Mouse (Mus musculus) lung, embryonic 16.5 days (tissue): ENCODE data around the gene Pa2g4. TPM values are rescaled to one million over a fixed set of nuclear protein-coding genes. Genes with fewer than 3 reads are reported as not detected.

ENCODE experiments used
- ATAC-seq: fragments of 200-750 bp; cut with Nextera tagmentation; 2 replicates; pipeline ENCODE4 v1.8.0; 2017; ENCODE audit warnings: low read depth, mild to moderate bottlenecking, moderate library complexity
- H3K27ac ChIP-seq: fragments of 300-500 bp; sonication (generic); 2 replicates; pipeline ENCODE4 v1.5.1; 2014; ENCODE audit warnings: mild to moderate bottlenecking, control low read depth, low read length
- H3K27me3 ChIP-seq: fragments of 300-500 bp; sonication (generic); 2 replicates; pipeline ENCODE4 v1.6.1; 2014; ENCODE audit warnings: low read depth, low read length, mixed read lengths; ENCODE audit not compliant: control insufficient read depth, insufficient read depth
- H3K36me3 ChIP-seq: fragments of 300-500 bp; sonication (generic); 2 replicates; pipeline ENCODE4 v1.6.1; 2014; ENCODE audit warnings: low read length; ENCODE audit not compliant: control insufficient read depth, insufficient read depth
- H3K4me1 ChIP-seq: fragments of 300-500 bp; sonication (generic); replicated peaks from 2 replicates; pipeline ENCODE4 v1.6.1; 2014; ENCODE audit warnings: low read length, mixed read lengths; ENCODE audit not compliant: control insufficient read depth, insufficient read depth
- H3K4me2 ChIP-seq: fragments of 300-500 bp; sonication (generic); 2 replicates; pipeline ENCODE4 v1.6.1; 2014; ENCODE audit warnings: low read depth, low read length, control low read depth
- H3K4me3 ChIP-seq: fragments of 300-500 bp; sonication (generic); 2 replicates; pipeline ENCODE4 v1.5.1; 2014; ENCODE audit warnings: mild to moderate bottlenecking, low read length, control low read depth
- H3K9ac ChIP-seq: fragments of 300-500 bp; sonication (generic); 2 replicates; pipeline ENCODE4 v1.6.1; 2014; ENCODE audit warnings: low read length, control low read depth
- H3K9me3 ChIP-seq: fragments of 300-500 bp; sonication (generic); 2 replicates; pipeline ENCODE4 v1.6.1; 2016; ENCODE audit warnings: low read length; ENCODE audit not compliant: control insufficient read depth
- WGBS: fragments of 180-500 bp; shearing (Covaris S2); extraction: QIAGEN DNeasy Blood & Tissue Kit; methylation state at CpG from one replicate; pipeline ENCODE4 v1.1.7; 2014; 5-methylcytosine and 5-hydroxymethylcytosine counted together
- polyA plus RNA-seq: library from polyadenylated mRNA; unstranded; fragments of >200 nt; fragmentation: Nextera tagmentation; extraction: Ambion mirVana; gene quantifications from 2 replicates; pipeline ENCODE4 v1.2.1, GENCODE M21; 2015

Gene Pa2g4
- polyA plus RNA-seq, 1 experiment from 2014 or later = 167 TPM

DNA sequence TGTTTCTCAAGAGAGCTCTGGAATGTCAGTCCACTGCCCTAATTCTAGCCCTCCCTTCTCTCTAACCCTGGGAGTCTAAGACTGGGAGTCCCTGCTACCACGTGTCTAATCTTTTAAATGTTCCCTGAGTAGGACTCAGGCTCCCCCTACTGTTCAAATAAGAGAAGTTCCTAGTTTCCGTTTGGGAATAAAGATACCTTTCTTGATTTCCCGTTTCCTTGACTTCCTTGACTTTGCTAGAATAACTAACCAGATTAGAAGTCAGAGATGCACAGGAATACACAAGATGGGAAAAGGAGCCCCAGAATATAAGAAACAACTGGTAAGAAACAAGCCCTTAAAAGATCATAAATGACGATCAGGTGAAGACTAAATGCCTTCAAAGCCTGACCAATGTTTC is 19.4 kb downstream of the Pa2g4 start:
- H3K9ac ChIP-seq = peak overlapping the region; percentile 78
- peak overlapping the region; percentile 97; the same call in 1 of the 2 replicates for H3K27ac ChIP-seq
- 6% methylated on average over 4 of the region's 4 CpGs for WGBS

DNA sequence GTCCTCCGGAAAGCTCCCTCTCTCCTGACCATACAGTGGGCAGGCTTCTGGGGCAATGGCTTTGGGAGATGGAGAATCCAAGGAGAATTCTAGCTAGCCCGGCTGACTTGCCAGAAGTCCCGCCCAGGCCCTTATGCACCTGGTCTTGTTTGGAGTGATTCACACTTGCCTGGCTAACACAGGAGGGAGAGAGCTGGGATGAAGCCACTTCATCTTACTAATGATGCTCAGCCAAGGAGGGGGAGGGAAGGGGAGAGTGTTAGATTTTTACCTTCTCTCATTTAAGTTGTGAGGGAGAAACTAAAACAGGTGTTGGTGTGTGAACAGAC is 20.3 kb downstream of the Pa2g4 start:
- 78% methylated on average over 3 of the region's 3 CpGs for WGBS
- Histone ChIP-seq H3K9ac (no peak overlapping the region), H3K36me3 (peaks cover 28% of the 10 kb centered on the region), H3K4me2 (no peak overlapping the region), H3K27me3 (no peaks in the 10 kb centered on the region), H3K4me1 (peaks cover 10% of the 10 kb centered on the region), H3K27ac (no peak overlapping the region), H3K9me3 (no peaks in the 10 kb centered on the region), H3K4me3 (no peak overlapping the region)
- no peak for ATAC-seq

More for the DNA sequence above, 19.4 kb downstream of the Pa2g4 start:
- Histone ChIP-seq H3K4me3 (peak overlapping the region; percentile 88), H3K4me2 (peak overlapping the region; percentile 91), H3K27me3 (no peaks in the 10 kb centered on the region), H3K36me3 (peaks cover 28% of the 10 kb centered on the region), H3K4me1 (peaks cover 10% of the 10 kb centered on the region), H3K9me3 (no peaks in the 10 kb centered on the region)
- no peak for ATAC-seq

DNA sequence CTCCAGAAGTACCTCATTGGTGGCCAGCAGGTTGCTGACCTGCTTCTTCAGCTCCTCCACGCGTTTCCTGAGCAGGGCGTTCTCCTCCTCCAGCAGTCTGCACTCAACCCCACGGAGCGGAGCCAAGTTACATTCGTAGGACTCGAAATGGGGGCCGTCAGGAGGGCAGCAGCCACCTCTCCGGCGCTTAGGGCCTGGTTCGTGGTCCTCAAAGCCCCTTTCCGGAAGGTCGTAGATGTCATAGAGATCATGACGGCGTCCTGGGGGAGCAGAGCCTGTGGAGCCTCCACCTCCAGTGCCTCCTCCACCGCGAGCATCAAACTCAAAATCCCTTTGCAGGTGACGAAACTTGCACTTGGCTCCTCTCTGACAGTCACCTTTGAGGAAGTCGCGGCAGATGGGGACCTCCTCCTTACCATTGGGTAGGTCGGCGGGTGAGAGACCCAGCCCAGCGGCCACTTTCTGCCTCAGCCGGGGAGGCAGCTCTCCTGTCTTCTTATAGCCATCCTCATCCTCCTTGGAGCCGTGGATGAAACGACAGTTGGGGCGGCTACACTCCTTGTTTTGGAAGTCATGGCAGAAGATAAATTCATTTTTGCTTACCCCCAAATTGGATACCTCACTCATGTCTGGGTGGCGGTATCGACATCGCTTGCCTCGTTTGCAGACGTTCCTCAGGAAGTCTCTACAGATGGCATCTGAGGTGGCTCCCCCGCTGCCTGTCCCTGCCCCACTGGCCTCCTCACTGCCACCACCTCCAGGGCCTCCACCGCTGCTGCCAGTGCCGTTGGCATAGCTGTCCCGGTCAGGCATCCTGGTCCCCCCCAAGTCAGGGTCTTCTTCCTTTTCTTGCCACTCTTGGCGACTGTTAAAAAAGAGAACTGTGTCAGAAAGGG is 20.9 kb downstream of the Pa2g4 start:
- Histone ChIP-seq H3K9me3 (no peaks in the 10 kb centered on the region), H3K36me3 (peaks cover 28% of the 10 kb centered on the region), H3K4me2 (no peak overlapping the region), H3K4me3 (no peak overlapping the region), H3K4me1 (peaks cover 10% of the 10 kb centered on the region), H3K9ac (no peak overlapping the region), H3K27me3 (no peaks in the 10 kb centered on the region), H3K27ac (no peak overlapping the region)
- WGBS = 90% methylated on average over 37 of the region's 37 CpGs
- ATAC-seq = no peak

DNA sequence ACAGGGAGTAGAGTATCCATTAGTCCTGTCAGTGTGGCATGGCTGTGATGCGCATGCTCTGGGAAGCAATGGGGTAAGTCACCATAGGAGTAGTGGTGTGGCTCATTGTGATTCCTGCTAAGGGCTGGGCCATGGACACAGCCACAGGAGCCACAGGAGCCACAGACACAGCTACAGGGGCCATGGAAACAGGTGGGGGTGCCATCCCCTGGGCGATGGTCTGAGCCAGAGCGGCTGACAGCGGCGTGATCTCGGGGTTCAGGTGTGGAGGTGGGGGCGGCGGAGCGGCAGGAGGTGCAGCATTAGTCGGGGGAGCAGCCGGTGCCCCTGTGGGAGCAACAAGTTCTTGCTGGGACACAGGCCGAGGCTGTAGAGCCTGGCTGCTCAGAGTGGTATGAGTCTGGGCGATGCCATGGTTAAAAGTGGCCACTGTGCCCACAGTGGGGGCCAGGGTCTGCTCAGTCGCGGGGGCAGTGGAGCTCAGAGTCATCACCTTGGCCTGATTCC is 21.6 kb downstream of the Pa2g4 start:
- Histone ChIP-seq H3K4me3 (no peak overlapping the region), H3K27ac (no peak overlapping the region), H3K9me3 (no peaks in the 10 kb centered on the region), H3K4me1 (peaks cover 8% of the 10 kb centered on the region), H3K27me3 (no peaks in the 10 kb centered on the region), H3K9ac (no peak overlapping the region), H3K4me2 (no peak overlapping the region), H3K36me3 (peaks cover 28% of the 10 kb centered on the region)
- WGBS = 96% methylated on average over 15 of the region's 15 CpGs
- ATAC-seq = no peak

DNA sequence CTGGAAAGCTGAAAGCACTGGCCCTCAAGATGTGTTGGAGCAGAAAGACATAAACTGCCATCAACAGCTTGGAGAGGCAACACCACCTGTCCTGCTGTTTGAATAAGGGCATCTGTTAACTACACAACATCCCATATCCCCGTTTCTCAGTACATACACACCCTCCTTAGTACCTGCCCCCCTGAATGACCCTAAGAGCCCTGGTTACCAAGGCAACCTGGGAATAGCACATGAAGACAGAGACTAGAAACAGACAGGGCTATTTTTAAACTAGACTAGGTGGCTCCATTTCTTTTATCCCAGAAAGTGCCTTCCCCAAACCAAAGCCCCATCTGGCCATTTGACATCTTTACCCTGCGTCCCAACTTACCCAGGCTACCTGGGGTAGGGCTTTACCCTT is 22.7 kb downstream of the Pa2g4 start:
- no peak overlapping the region for H3K9ac ChIP-seq
- H3K4me3 ChIP-seq = no peak overlapping the region

DNA sequence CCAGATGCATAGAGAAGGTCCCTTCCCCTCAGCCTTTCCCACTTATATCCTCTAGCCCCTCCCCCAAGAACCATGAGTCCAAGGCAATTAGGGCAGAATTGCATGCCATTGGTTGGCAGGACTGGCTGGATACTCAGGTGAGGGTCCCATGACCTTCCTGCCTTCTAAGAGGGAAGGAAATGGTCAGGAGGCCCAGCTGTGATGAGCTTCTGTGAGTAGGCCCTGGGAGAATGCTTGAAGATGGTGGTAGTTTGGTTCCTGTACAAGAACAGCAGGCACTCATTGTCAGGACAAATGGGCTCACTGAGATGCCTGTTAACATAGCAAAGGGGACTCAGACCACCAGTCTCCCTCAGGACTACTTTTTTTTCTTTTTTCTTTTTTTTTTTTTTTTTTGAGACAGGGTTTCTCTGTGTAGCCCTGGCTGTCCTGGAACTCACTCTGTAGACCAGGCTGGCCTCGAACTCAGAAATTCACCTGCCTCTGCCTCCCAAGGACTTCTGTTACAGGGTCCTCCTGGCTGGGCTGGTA is 27.4 kb downstream of the Pa2g4 start:
- ATAC-seq = no peak
- no peaks in the 10 kb centered on the region for H3K9me3 ChIP-seq
- no peak overlapping the region for H3K4me2 ChIP-seq
- H3K27ac ChIP-seq = no peak overlapping the region
- peaks cover 13% of the 10 kb centered on the region for H3K36me3 ChIP-seq
- WGBS = 77% methylated on average over 1 of the region's 1 CpGs
- H3K4me3 ChIP-seq = no peak overlapping the region
- no peak overlapping the region for H3K9ac ChIP-seq
- peaks cover 4% of the 10 kb centered on the region for H3K4me1 ChIP-seq
- H3K27me3 ChIP-seq = no peaks in the 10 kb centered on the region

More for the DNA sequence above, 22.7 kb downstream of the Pa2g4 start:
- H3K4me1 ChIP-seq = peaks cover 8% of the 10 kb centered on the region
- ATAC-seq = no peak
- H3K27me3 ChIP-seq = no peaks in the 10 kb centered on the region
- H3K27ac ChIP-seq = no peak overlapping the region
- H3K36me3 ChIP-seq = peaks cover 28% of the 10 kb centered on the region
- 60% methylated on average over 2 of the region's 2 CpGs for WGBS
- no peaks in the 10 kb centered on the region for H3K9me3 ChIP-seq
- no peak overlapping the region for H3K4me2 ChIP-seq

DNA sequence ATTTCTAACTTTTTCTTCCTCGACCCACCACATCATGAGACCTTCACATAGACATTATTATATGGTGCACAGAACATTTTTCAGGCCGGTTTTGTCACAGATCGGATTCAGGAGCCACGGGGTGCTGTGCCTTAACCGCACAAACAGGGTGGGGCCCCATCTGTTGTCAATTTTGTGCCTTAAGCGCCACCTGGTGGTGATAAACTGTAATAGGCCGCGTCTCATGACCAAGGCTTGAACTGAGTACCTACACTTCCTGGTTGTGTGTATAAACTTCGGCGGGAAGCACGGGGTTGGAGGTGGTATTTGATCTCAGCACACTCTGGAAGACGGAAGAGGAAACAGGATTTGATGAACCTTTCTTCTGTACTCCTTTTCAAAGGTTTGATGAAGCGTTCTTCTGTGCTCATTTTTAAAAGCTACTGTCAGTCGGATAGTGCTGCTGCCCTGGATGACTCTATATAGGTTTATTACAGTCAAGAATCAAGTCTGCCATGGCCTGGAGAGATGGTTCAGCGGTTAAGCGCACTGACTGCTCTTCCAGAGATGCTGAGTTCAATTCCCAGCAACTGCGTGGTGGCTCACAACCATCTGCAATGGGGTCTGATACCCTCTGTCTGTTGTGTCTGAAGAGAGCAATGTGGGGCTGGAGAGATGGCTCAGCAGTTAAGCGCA is 29.4 kb downstream of the Pa2g4 start:
- peak overlapping the region; percentile 34; the same call in 1 of the 2 replicates for H3K27ac ChIP-seq
- H3K4me2 ChIP-seq = peak overlapping the region; percentile 55
- no peaks in the 10 kb centered on the region for H3K9me3 ChIP-seq
- no peaks in the 10 kb centered on the region for H3K36me3 ChIP-seq
- H3K4me3 ChIP-seq = peak overlapping the region; percentile 20
- H3K27me3 ChIP-seq = no peaks in the 10 kb centered on the region
- WGBS = 12% methylated on average over 18 of the region's 18 CpGs
- ATAC-seq = peak; percentile 97
- H3K9ac ChIP-seq = peak overlapping the region; percentile 63
- peaks cover 4% of the 10 kb centered on the region; the same call in 1 of the 2 replicates for H3K4me1 ChIP-seq

DNA sequence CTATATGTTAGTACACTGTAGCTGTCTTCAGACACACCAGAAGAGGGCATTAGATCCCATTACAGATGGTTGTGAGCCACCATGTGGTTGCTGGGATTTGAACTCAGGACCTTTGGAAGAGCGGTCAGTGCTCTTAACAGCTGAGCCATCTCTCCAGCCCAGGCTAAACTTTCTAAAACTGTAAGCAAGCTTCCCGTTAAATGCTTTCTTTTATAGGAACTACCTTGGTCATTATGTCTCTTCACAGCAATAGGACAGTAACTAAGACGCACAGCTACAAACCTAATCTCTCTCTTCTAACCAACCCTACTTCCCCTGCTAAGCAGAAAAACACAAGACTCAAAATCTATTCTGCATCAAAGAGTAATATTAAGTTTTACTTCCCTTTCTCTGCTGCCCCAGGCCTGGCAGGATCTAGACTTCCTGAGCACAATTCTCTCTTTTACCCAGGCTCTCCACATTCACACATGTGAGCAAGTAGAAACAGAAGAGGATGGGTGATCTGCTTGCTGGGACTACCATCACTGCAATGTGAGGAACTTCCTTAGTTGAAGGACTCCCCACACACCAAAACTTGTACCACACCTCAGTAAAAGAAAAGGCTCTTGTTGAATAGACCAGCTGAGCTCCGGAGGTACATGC is 30.0 kb downstream of the Pa2g4 start:
- Histone ChIP-seq H3K9me3 (no peaks in the 10 kb centered on the region), H3K27ac (peak overlapping the region; percentile 34; the same call in 1 of the 2 replicates), H3K4me2 (peak overlapping the region; percentile 55), H3K4me1 (peaks cover 4% of the 10 kb centered on the region; the same call in 1 of the 2 replicates), H3K4me3 (peak overlapping the region; percentile 20), H3K9ac (peak overlapping the region; percentile 63), H3K27me3 (no peaks in the 10 kb centered on the region), H3K36me3 (no peaks in the 10 kb centered on the region)
- no peak; the same call in 1 of the 2 replicates for ATAC-seq
- 73% methylated on average over 4 of the region's 4 CpGs for WGBS
